Comparison of ENCODE assay signal across 1 mouse cellular context in genomic region chr17:56169830-56170229, GRCm38 (mm10).
TF ChIP-seq lines count a peak whose summit lies in the region.

No protein-coding gene starts in this region.

TF ChIP-seq in CH12.LX, 34 proteins besides CTCF, POLR2A, EP300 and RAD21:
- no peak for TF ChIP-seq HCFC1 (IDR thresholded peaks at IDR 0.05; ENCODE audit: low read depth, low read length)
- TF ChIP-seq USF2 (conservative IDR thresholded peaks at IDR 0.05; ENCODE audit: low read depth, low read length): no peak
- TF ChIP-seq ZNF384 (IDR thresholded peaks at IDR 0.05; ENCODE audit: low read depth, low read length): no peak
- peak; percentile 63 for TF ChIP-seq ELF1 (IDR thresholded peaks at IDR 0.05; ENCODE audit: low read depth, low read length)
- TF ChIP-seq ETS1 (conservative IDR thresholded peaks at IDR 0.05; ENCODE audit: low read depth, low read length): peak; percentile 23; the same call in 1 of the 2 replicates
- no peak for TF ChIP-seq MXI1 (IDR thresholded peaks at IDR 0.05; ENCODE audit: low read depth, low read length)
